Mouse (Mus musculus): ENCODE data around the gene Gm773. TPM values are rescaled to one million over a fixed set of nuclear protein-coding genes. Genes with fewer than 3 reads are reported as not detected.
"Not testable (repeated sequence)": the region's sequence is repeated elsewhere in the genome, so short reads cannot be mapped to it uniquely, and the experiment has no call there.

The Gm773 gene
- polyA plus RNA-seq (2015; fragmentation: Nextera tagmentation; extraction: Ambion mirVana): not detected in 2 replicates

- 91% methylated on average over 8 of the region's 8 CpGs for WGBS
- Histone ChIP-seq H3K27ac (replicated peaks) (no peak within 1 kb of the TSS), H3K4me1 (replicated peaks) (no peaks in the 10 kb centered on the region), H3K9ac (no peak within 1 kb of the TSS), H3K27me3 (no peaks in the 10 kb centered on the region), H3K36me3 (no peaks in the 10 kb centered on the region), H3K4me2 (no peak within 1 kb of the TSS), H3K9me3 (no peaks in the 10 kb centered on the region), H3K4me3 (no peak within 1 kb of the TSS)
- ATAC-seq (ENCODE audit: low read depth): no peak
Measured at GRCm38 (mm10) chrX:56212771-56213170, at the start of gene Gm773. Gene Gm773 (minus strand): TSS chrX:56212881.

GRCm38 (mm10) chrX:56186449-56186848 is 26.2 kb downstream of the Gm773 start:
- not testable (repeated sequence) for H3K27me3 ChIP-seq; H3K4me3 ChIP-seq; H3K4me2 ChIP-seq; H3K9me3 ChIP-seq; H3K4me1 ChIP-seq (replicated peaks); ATAC-seq (ENCODE audit: low read depth); H3K9ac ChIP-seq; H3K27ac ChIP-seq (replicated peaks); H3K36me3 ChIP-seq
- WGBS: no CpG with 5 or more reads among the region's 1 CpGs

- H3K4me1 ChIP-seq (replicated peaks): no peaks in the 10 kb centered on the region
- H3K27me3 ChIP-seq: no peaks in the 10 kb centered on the region
- WGBS: 90% methylated on average over 2 of the region's 2 CpGs
- no peak overlapping the region for H3K4me2 ChIP-seq
- no peaks in the 10 kb centered on the region for H3K36me3 ChIP-seq
- H3K9me3 ChIP-seq: no peaks in the 10 kb centered on the region
- no peak overlapping the region for H3K4me3 ChIP-seq
- H3K27ac ChIP-seq (replicated peaks): no peak overlapping the region
- no peak overlapping the region for H3K9ac ChIP-seq
- peak; percentile 56; the same call in 1 of the 2 replicates for ATAC-seq (ENCODE audit: low read depth)
Measured at GRCm38 (mm10) chrX:56151396-56151795, 61.3 kb downstream of the Gm773 start.

Other genes starting within 250 kb of the Gm773 start
- 0.69 TPM in 1 of 2 replicates, not detected in the other for gene 3830403N18Rik, start 76.3 kb downstream of the Gm773 start, polyA plus RNA-seq (2015; fragmentation: Nextera tagmentation; extraction: Ambion mirVana)
- 4.7 and 6.8 TPM in 2 replicates for gene Zfp449, start 133.5 kb upstream of the Gm773 start, polyA plus RNA-seq (2015; fragmentation: Nextera tagmentation; extraction: Ambion mirVana)
- gene Smim10l2a, start 161.7 kb upstream of the Gm773 start, polyA plus RNA-seq (2015; fragmentation: Nextera tagmentation; extraction: Ambion mirVana): 19.2 and 20.1 TPM in 2 replicates
- gene Gm2174, start 235.1 kb upstream of the Gm773 start, polyA plus RNA-seq (2015; fragmentation: Nextera tagmentation; extraction: Ambion mirVana): 1.8 TPM in 1 of 2 replicates, not detected in the other
- gene Ints6l, start 242.0 kb upstream of the Gm773 start, polyA plus RNA-seq (2015; fragmentation: Nextera tagmentation; extraction: Ambion mirVana): 19.3 and 19.6 TPM in 2 replicates

Measured in neural tube, embryonic 13.5 days (tissue).